Mouse (Mus musculus) midbrain, embryonic 15.5 days (tissue): ENCODE data around the gene B3galt5. TPM values are rescaled to one million over a fixed set of nuclear protein-coding genes. Genes with fewer than 3 reads are reported as not detected.
A peak's percentile ranks its signal among the peaks of the same experiment; 100 is the strongest.

Experiments used
- ATAC-seq: fragments of 200-750 bp; cut with Nextera tagmentation; replicated peaks from 2 replicates; pipeline ENCODE4 v1.8.0; 2017; ENCODE audit warnings: moderate TSS enrichment
- H3K27ac ChIP-seq: fragments of 300-500 bp; sonication (generic); 2 replicates; pipeline ENCODE4 v1.5.1; 2015; ENCODE audit warnings: mild to moderate bottlenecking, inconsistent platforms
- H3K27me3 ChIP-seq: fragments of 300-500 bp; sonication (generic); replicated peaks from 2 replicates; pipeline ENCODE4 v1.6.1; 2015; ENCODE audit warnings: inconsistent platforms
- H3K36me3 ChIP-seq: fragments of 300-500 bp; sonication (generic); replicated peaks from 2 replicates; pipeline ENCODE4 v1.6.1; 2015; ENCODE audit warnings: inconsistent platforms
- H3K4me1 ChIP-seq: fragments of 300-500 bp; sonication (generic); 2 replicates; pipeline ENCODE4 v1.6.1; 2015; ENCODE audit warnings: inconsistent platforms
- H3K4me2 ChIP-seq: fragments of 300-500 bp; sonication (generic); 2 replicates; pipeline ENCODE4 v1.6.1; 2015; ENCODE audit warnings: inconsistent platforms, mild to moderate bottlenecking, moderate library complexity
- H3K4me3 ChIP-seq: fragments of 300-500 bp; sonication (generic); 2 replicates; pipeline ENCODE4 v1.5.1; 2015; ENCODE audit warnings: mild to moderate bottlenecking, inconsistent platforms
- H3K9ac ChIP-seq: fragments of 300-500 bp; sonication (generic); 2 replicates; pipeline ENCODE4 v1.6.1; 2015; ENCODE audit warnings: mild to moderate bottlenecking, inconsistent platforms
- H3K9me3 ChIP-seq: fragments of 300-500 bp; sonication (generic); 2 replicates; pipeline ENCODE4 v1.6.1; 2016; ENCODE audit warnings: inconsistent platforms
- WGBS: fragments of 180-500 bp; shearing (Covaris S2); methylation state at CpG from one replicate; pipeline ENCODE4 v1.1.7; 2015; ENCODE audit warnings: mixed read lengths; 5-methylcytosine and 5-hydroxymethylcytosine counted together
- polyA plus RNA-seq: library from polyadenylated mRNA; unstranded; fragments of >200 nt; fragmentation: Nextera tagmentation; extraction: Ambion mirVana; gene quantifications from 2 replicates; pipeline ENCODE4 v1.2.1, GENCODE M21; 2015

B3galt5 gene
- polyA plus RNA-seq, 1 experiment from 2014 or later: 3.1 TPM

DNA sequence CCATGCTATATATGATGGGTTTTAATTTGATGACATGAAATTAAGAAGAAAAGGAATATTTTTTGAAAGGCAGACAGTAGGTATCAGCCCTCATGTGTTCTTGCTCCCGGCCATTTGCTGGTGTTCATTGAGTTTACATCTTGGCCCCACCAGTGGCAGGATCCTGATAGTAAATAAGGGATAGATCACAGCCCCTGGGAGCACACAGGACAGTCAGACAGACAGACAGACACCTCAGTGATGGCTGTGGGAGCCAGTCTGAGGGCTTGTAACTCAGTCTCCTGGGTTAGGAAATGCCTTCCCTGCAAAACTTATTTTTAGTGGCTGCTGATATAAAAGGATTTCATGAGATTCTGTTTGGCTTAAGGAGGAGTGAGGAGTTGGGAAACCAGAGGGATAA lies 13.1 kb upstream of the B3galt5 start:
- Histone ChIP-seq H3K9me3 (no peaks in the 10 kb centered on the region), H3K36me3 (no peaks in the 10 kb centered on the region), H3K4me2 (no peak overlapping the region), H3K4me3 (no peak overlapping the region), H3K9ac (no peak overlapping the region), H3K27ac (no peak overlapping the region), H3K27me3 (no peaks in the 10 kb centered on the region), H3K4me1 (no peaks in the 10 kb centered on the region)
- no peak for ATAC-seq
- WGBS: 77% methylated on average over 1 of the region's 1 CpGs

DNA sequence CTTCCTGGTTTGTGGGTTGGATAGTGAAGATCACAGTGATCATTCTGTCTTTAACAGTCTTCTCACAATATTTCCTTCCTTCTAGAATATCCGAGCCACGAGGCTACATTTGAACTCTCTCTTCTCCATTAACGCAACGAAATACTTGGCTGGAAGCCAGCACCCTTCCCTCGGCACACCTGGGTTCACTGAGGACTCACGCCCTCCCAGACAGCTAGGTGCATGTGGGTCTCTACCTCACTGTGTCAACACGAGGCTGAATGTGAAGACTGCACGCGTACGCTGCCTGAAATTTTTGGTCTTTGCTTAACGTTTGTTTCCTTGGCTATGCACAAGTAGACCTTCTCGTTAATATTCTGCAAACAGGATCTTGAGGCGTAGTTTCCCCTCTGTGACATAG lies 7.2 kb upstream of the B3galt5 start:
- Histone ChIP-seq H3K4me3 (no peak overlapping the region), H3K4me1 (no peaks in the 10 kb centered on the region), H3K9ac (no peak overlapping the region), H3K36me3 (no peaks in the 10 kb centered on the region), H3K4me2 (no peak overlapping the region), H3K27me3 (no peaks in the 10 kb centered on the region), H3K9me3 (no peaks in the 10 kb centered on the region), H3K27ac (no peak overlapping the region)
- no peak for ATAC-seq
- WGBS: 85% methylated on average over 13 of the region's 13 CpGs

DNA sequence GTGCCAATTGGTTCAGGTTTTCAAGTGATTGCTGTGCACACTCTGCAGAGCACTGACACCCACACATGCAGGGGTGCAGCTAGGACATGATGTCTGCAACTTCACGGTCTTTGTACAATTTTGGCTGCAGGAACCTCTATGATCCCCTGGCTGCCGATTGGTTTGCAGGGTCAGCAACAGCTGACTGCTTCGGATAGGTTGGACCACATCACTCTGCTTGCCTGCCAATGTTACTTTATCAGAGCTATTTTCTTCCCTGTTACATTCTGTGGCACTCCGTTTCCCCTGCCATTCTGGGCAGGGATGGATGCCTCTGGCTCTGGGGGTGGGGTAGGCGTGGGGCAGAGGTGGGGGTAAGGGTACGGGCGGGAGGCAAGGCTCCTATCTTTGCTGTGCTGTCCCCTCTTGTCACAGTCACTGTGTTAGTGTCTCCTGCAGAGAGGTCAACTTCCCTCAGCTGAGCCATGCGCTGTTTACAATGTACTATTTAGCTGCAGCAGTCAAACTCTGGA lies 6.5 kb upstream of the B3galt5 start:
- H3K27me3 ChIP-seq: no peaks in the 10 kb centered on the region
- no peak overlapping the region for H3K4me2 ChIP-seq
- ATAC-seq: no peak
- no peaks in the 10 kb centered on the region for H3K4me1 ChIP-seq
- H3K36me3 ChIP-seq: no peaks in the 10 kb centered on the region
- H3K9ac ChIP-seq: no peak overlapping the region
- H3K27ac ChIP-seq: no peak overlapping the region
- H3K4me3 ChIP-seq: no peak overlapping the region
- H3K9me3 ChIP-seq: no peaks in the 10 kb centered on the region
- 54% methylated on average over 8 of the region's 8 CpGs for WGBS

DNA sequence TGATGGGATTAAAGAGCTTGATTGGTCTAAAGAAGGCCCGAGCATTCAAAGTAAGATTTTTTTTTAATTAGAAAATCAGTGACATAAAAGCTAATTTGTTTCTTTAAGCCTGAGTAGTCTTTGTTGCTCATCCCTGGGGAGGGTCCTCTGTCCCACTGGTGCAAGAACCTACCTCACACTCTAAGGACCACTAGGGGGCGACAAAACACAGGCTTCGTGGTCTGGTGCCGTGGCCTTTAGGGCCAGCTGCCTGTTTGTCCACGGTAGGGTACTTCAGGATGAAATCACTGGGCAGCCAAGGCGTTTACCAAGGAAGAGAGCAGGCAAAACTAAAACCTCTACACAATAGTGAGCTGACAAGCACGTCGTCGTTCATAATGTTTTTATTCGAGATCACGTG lies 5.2 kb upstream of the B3galt5 start:
- H3K27ac ChIP-seq: no peak overlapping the region
- no peak overlapping the region for H3K9ac ChIP-seq
- peaks cover 4% of the 10 kb centered on the region; the same call in 1 of the 2 replicates for H3K4me1 ChIP-seq
- H3K4me3 ChIP-seq: no peak overlapping the region
- no peaks in the 10 kb centered on the region for H3K27me3 ChIP-seq
- 27% methylated on average over 11 of the region's 11 CpGs for WGBS
- H3K4me2 ChIP-seq: no peak overlapping the region
- no peaks in the 10 kb centered on the region for H3K36me3 ChIP-seq
- ATAC-seq: peak; percentile 67; the same call in 1 of the 2 replicates
- no peaks in the 10 kb centered on the region for H3K9me3 ChIP-seq

DNA sequence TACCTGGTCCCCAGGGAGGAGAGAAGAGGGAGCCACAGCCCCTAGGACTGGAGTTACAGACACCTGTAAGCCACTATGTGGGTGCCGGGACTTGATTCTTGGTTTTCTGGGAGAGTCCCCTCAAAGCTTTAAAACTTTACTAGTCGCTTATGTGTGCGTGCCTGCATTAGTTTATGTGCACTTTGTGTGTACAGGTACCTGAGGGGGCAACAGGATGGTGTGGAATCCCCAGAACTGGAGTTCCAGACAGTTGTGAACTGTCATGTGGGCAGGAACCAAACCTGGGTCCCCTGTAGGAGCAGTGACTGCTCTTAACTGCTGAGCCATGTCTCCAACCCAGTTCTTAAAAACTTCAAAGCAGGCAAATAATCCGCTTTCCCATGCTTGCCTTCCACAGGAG lies 4.3 kb upstream of the B3galt5 start:
- H3K9me3 ChIP-seq: no peaks in the 10 kb centered on the region
- H3K4me1 ChIP-seq: peaks cover 10% of the 10 kb centered on the region; the same call in 1 of the 2 replicates
- no peak overlapping the region for H3K4me3 ChIP-seq
- H3K4me2 ChIP-seq: no peak overlapping the region
- no peaks in the 10 kb centered on the region for H3K36me3 ChIP-seq
- WGBS: 90% methylated on average over 4 of the region's 4 CpGs
- no peaks in the 10 kb centered on the region for H3K27me3 ChIP-seq
- no peak for ATAC-seq
- H3K27ac ChIP-seq: no peak overlapping the region
- H3K9ac ChIP-seq: no peak overlapping the region

DNA sequence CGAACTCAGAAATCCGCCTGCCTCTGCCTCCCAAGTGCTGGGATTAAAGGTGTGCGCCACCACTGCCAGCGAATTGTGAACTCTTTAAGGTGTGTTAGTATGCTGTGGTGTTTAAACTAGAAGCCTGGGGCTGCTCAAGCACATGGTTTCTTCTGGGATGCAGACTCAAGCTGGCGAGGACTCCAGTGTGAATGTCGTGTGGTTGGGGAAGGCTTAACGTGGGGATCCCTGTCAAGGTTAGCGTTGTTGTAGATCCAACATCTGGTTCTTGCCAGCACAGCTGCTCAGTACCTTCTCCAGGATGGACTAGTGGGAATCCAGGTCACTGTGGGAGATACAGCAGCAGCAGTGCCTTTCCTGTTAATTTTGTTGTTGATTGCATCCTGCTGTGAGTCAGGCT lies 3.6 kb upstream of the B3galt5 start:
- Histone ChIP-seq H3K4me1 (peaks cover 10% of the 10 kb centered on the region; the same call in 1 of the 2 replicates), H3K36me3 (no peaks in the 10 kb centered on the region), H3K27ac (no peak overlapping the region), H3K27me3 (no peaks in the 10 kb centered on the region), H3K4me3 (no peak overlapping the region), H3K9me3 (no peaks in the 10 kb centered on the region), H3K4me2 (no peak overlapping the region), H3K9ac (no peak overlapping the region)
- no peak for ATAC-seq
- WGBS: 90% methylated on average over 8 of the region's 8 CpGs

DNA sequence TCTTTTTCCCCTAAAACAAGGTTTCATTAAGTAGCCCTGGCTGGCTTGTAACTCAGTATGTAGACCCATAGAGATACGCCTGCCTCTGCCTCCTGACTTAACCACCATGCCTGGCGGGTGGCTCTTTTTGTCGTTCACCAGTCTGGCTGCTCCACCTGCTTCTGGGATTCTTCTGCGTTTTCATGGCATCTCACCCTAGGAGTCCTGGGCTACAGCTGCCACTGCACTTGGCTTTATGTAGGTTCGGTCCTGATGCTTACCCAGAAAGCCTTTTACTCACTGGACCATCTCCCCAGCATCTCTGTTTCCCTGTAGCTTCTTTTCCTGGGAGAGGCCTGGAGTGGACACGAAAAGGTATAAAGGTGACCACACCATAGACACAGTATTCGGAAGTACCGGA lies 1.6 kb upstream of the B3galt5 start:
- H3K9me3 ChIP-seq: no peaks in the 10 kb centered on the region
- H3K4me2 ChIP-seq: no peak overlapping the region
- H3K4me3 ChIP-seq: no peak overlapping the region
- peaks cover 10% of the 10 kb centered on the region; the same call in 1 of the 2 replicates for H3K4me1 ChIP-seq
- H3K9ac ChIP-seq: no peak overlapping the region
- no peaks in the 10 kb centered on the region for H3K36me3 ChIP-seq
- 88% methylated on average over 8 of the region's 8 CpGs for WGBS
- no peak overlapping the region for H3K27ac ChIP-seq
- ATAC-seq: no peak
- no peaks in the 10 kb centered on the region for H3K27me3 ChIP-seq

DNA sequence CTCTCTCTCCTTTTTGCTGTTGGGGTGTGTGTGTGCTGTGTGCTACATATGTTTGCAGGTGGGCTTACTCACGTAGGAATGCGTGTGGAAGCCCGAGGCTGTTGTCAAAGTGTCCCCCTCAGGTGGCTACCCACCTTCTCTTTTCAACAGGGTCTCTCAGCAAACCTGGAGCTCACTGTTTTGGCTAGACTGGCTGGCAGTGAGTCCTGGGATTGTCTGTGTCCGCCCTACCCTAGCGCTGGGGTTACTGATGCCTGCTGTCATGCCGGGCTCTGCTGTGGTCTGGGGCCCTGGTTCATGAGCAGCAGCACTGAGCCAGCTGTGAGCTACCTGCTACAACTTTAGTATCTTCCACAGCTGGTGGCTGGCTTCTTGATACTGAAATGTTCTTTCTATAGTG lies 8.9 kb downstream of the B3galt5 start:
- Histone ChIP-seq H3K36me3 (no peaks in the 10 kb centered on the region), H3K4me1 (peaks cover 2% of the 10 kb centered on the region; the same call in 1 of the 2 replicates), H3K9ac (no peak overlapping the region), H3K4me3 (no peak overlapping the region), H3K9me3 (no peaks in the 10 kb centered on the region), H3K27me3 (no peaks in the 10 kb centered on the region), H3K4me2 (no peak overlapping the region), H3K27ac (no peak overlapping the region)
- no peak for ATAC-seq
- WGBS: 87% methylated on average over 6 of the region's 6 CpGs

DNA sequence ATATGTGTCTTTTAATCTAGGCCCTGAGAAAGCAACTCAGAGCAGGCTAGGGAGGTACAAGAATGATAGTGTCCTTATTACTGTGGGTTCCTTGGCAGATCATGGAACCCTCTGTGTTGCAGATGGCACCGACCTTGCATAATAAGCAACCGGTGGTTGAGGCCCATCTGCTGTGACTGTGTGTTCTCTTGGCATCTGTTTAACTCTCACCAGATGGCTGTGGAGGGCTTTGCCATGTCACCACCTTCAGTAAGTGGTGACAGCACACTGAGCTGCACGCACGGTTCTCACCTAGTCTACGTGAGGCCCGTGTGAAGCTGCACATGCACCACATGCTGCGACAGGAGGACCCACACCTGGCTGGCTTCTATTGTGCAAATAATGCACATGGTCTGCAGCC lies 14.0 kb downstream of the B3galt5 start:
- ATAC-seq: no peak
- no peak overlapping the region for H3K27ac ChIP-seq

DNA sequence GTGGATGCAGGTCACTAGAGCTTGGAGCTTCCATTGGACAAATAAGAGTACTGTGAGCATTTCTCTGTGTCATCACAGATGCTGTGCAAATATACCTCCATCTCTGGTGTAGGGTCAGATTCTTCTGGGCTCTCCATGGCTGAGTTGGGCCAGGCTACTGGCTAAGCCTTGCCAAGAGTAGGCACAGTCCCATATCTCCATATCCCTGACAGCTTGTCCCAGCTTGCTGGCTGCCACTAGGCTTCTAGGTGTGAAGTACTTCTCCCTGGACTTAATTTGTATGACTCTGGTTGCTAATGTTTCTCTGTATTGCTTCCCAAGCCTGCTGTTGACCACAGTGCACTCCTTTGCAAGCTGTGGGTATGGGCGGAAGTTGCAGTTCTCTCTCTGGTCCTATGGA lies 16.5 kb downstream of the B3galt5 start:
- no peak overlapping the region for H3K9ac ChIP-seq
- H3K4me1 ChIP-seq: no peaks in the 10 kb centered on the region
- H3K9me3 ChIP-seq: no peaks in the 10 kb centered on the region
- H3K4me3 ChIP-seq: no peak overlapping the region
- 94% methylated on average over 1 of the region's 1 CpGs for WGBS
- no peaks in the 10 kb centered on the region for H3K27me3 ChIP-seq
- no peak overlapping the region for H3K4me2 ChIP-seq
- ATAC-seq: no peak
- no peak overlapping the region for H3K27ac ChIP-seq
- H3K36me3 ChIP-seq: no peaks in the 10 kb centered on the region

More for the DNA sequence above, 14.0 kb downstream of the B3galt5 start:
- Histone ChIP-seq H3K4me3 (no peak overlapping the region), H3K9ac (no peak overlapping the region), H3K9me3 (no peaks in the 10 kb centered on the region), H3K4me2 (no peak overlapping the region), H3K27me3 (no peaks in the 10 kb centered on the region), H3K4me1 (no peaks in the 10 kb centered on the region), H3K36me3 (no peaks in the 10 kb centered on the region)
- 85% methylated on average over 7 of the region's 7 CpGs for WGBS

DNA sequence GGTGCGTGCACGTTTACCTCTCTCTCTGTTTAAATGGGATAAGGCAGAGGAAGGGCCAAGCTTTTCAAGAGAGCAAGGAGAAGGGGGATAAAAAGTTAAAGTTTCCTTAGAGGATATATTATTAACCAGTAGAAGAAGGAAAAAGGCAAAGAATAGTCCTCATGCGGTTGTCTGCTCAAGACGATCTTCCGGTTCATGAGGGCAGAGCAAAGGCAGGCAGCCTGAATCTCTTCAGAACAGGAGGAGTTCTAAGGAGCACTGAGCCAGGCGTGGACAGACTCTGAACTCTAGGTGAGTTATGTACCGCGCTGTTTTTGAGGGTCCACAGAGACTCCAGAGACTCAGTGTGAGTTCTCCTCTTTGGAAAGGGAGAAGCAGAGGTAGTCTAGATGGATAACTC lies 22.8 kb downstream of the B3galt5 start:
- Histone ChIP-seq H3K4me3 (no peak overlapping the region), H3K4me1 (no peaks in the 10 kb centered on the region), H3K27me3 (no peaks in the 10 kb centered on the region), H3K4me2 (no peak overlapping the region), H3K27ac (no peak overlapping the region), H3K9ac (no peak overlapping the region), H3K9me3 (no peaks in the 10 kb centered on the region), H3K36me3 (no peaks in the 10 kb centered on the region)
- WGBS: 87% methylated on average over 8 of the region's 8 CpGs
- no peak for ATAC-seq

DNA sequence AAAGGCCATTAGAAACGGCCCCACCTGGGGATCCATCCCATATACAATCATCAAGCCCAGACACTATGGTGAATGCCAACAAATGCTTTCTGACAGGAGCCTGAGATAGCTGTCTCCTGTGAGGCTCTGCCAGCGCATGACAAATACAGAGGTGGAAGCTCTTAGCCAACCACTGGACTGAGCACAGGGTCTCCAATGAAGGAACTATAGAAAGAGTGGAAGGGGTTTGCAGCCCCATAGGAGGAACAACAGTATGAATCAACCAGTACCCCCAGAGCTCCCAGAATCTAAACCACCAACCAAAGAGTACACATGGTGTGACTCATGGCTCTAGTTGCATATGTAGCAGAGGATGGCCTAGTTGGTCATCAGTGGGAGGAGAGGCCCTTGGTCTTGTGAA lies 36.1 kb downstream of the B3galt5 start:
- no peak overlapping the region for H3K9ac ChIP-seq
- no peaks in the 10 kb centered on the region for H3K4me1 ChIP-seq
- WGBS: 84% methylated on average over 2 of the region's 2 CpGs
- no peak for ATAC-seq
- H3K4me2 ChIP-seq: no peak overlapping the region
- no peak overlapping the region for H3K4me3 ChIP-seq
- H3K27ac ChIP-seq: no peak overlapping the region
- no peaks in the 10 kb centered on the region for H3K9me3 ChIP-seq
- H3K36me3 ChIP-seq: no peaks in the 10 kb centered on the region
- no peaks in the 10 kb centered on the region for H3K27me3 ChIP-seq

DNA sequence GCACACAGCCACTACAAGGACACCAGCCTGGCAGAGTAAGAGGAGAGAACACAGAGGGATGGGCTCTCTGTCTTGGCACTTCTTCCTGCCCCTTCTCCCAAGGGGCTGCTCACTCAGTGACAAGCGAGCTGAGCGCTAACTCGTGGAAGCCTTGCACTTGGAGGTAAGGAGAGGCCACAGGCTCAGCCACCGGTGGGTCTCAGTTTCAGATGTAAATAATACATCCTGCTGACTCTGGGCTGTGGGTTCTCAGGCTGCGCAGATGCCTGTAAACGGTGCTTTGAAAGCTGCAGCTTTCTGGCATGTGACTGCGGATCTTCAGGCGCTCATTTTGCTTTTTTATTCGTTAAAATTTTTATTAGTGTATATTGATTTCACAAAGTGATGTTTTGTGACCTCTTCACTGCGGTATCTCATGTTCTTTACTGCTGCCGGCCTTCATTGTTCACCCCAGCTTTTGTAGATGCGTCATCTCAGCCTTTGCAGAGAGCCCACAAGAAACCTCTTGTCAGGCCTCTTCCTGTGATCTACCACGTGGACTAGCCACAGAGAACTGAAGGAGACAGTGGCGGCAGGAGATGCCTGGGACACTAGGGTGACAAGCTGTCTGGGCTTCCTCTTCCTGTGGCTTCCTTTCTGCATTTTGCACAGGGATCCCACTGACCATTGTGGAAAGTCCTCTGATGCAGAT lies 37.5 kb downstream of the B3galt5 start:
- no peak overlapping the region for H3K9ac ChIP-seq
- no peaks in the 10 kb centered on the region for H3K4me1 ChIP-seq
- WGBS: 58% methylated on average over 14 of the region's 14 CpGs

More for the DNA sequence above, 37.5 kb downstream of the B3galt5 start:
- no peaks in the 10 kb centered on the region for H3K36me3 ChIP-seq
- H3K27me3 ChIP-seq: no peaks in the 10 kb centered on the region
- no peak overlapping the region for H3K4me3 ChIP-seq
- no peak for ATAC-seq
- H3K27ac ChIP-seq: no peak overlapping the region
- no peaks in the 10 kb centered on the region for H3K9me3 ChIP-seq
- no peak overlapping the region for H3K4me2 ChIP-seq
